Mouse (Mus musculus): ENCODE measurements at regions not wholly inside any gene's neighbourhood (a gene's known extent, or its start where the extent isn't known, plus 50 kb on each side); places are given as distances from the start of the nearest gene placed in this dataset.

DNA sequence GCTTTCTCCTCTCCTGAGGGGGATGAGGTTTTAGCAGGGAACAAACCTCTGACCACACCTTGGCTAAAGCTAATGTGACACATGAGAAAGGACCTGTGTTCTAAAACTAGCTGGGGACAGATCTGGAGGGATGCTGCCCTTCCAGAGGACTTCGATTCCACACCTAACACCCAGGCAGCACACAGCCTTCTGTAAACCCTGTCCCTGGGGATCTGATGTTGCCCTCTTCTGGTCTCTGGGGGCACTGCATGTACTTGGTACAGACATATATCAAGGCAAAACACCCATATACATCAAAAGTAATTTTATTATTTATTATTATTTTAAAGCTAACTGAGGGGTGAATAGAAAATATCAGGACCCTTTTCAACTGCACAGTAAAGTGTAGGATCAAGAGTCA, 65.0 kb upstream of the Sfrp2 start:
- DNase-seq = no peak

- no peak for DNase-seq
Measured at GRCm38 (mm10) chr3:83704559-83704958, 61.6 kb upstream of the Sfrp2 start.

- DNase-seq = no peak
Measured at GRCm38 (mm10) chr3:83705253-83705652, 60.9 kb upstream of the Sfrp2 start.

DNA sequence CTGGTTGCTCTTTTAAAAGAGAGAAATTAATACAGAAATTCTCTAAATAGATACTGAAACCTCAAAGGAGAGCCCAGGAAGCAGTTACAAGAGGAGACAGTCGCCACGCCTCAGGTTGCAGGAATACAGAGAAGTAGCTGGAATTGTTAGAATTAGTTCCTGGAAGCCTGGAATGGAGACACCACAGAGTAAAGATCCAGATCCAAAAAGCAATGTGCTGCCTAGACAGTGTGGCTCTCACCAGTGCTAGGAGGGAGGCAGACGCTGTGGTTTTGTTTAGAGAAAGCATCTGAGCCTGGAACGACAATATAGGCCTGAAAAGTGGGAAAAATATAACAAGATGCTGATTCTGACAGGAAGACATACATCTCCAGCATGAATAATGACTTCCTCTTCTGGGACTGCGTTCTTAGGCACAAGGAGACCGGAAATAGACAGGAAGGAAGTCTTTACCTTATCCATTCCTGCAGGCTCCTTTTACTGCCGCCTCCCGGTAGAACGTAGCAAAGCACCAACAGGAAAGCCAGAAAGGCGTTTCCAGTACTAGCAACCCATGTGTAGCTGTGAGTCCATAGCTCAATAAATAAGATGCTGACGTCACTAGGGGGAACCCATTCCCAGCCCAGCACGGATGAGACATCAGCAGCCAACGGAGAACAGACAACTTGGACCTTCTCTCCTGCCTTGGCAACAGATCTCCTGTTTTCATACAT, 59.4 kb upstream of the Sfrp2 start:
- DNase-seq = no peak

DNA sequence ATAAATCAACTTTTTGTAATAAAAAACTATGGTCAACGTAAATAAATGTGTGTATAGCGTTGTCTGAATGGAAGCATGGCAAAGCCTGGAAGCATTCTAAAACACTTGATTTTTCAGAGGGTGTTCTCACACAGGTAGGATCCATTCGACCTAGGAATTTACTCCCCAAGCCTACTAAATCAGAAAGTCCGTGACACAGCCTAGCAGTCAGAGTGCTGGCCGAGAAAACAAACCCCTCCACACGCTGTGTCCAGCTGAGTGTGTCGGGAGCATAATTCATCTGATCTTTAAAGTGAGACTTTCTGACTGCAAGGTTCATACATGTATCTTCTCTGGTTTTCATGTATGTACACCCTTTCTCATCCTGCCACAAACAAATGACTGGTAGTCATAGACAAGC, 58.8 kb upstream of the Sfrp2 start:
- DNase-seq = no peak

- no peak for DNase-seq
Measured at GRCm38 (mm10) chr3:83708973-83709372, 57.1 kb upstream of the Sfrp2 start.

- DNase-seq = no peak
Measured at GRCm38 (mm10) chr3:83709531-83709930, 56.6 kb upstream of the Sfrp2 start.

DNA sequence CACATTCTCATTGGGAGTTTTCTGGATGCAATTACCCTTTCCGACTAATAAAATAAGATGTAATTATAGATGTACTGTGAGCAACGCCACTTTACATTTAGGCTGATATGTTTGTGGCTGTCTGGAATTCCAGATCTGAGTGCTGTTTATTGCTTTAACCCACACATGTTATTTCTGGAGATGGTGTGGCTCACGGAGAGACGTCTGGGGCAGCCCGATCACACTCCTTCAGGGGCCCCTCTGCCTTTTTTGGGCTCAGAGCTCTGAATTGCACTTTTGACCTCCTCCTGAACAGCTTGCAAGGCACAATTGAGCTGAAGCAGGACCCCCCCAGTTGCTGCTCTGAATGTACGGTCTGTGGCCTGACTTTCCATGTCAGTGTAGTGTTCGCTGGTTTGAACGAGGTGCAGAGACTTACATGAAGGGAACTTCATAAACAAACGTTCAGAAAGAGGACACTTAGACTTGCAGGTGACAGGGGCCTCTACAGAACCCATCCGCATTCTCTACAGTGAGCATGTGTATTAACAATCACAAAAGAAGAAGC, 55.1 kb upstream of the Sfrp2 start:
- DNase-seq = no peak

DNA sequence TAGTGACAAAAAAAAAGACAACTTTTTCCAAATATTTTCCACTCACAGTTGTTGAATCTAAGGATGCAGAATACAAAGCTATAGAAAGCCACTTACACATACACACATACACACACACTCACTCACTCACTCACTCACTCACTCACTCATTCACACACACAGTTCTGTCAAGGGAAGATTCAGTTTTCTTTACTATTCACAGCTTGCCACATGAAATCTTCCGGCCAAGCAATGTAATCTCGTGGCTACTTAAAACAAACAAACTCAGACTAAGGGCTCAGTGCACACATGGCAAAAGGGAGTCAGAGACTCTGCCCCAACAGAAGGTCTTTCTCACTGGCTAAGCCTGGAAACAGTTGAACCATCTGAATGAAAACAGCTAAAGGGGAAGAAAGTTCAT, 53.8 kb upstream of the Sfrp2 start:
- no peak for DNase-seq

DNA sequence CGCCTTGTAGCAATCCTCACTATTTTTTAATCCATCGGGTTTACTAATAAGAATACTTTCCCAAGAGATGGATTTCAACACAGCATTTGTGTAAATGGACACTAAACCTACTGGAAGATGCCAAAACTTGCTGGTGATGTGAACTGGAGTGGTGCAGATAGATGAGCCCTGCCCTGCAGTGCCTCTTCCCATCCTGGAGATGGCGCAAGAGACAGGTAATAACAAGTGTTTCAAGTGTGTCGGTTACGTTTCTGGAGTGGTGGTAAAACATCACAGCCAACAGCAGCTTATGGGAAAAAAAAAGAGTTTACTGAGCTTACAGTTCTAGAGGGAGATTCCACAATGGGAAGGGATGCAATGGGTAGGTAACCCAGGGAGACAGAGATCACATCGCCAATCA, 51.5 kb upstream of the Sfrp2 start:
- no peak for DNase-seq

All from cerebellum, postnatal 36 days (tissue).